Mouse (Mus musculus): ENCODE measurements around the gene Mup4. TPM values are rescaled to one million over a fixed set of nuclear protein-coding genes. Genes with fewer than 3 reads are reported as not detected.

Gene Mup4
- total RNA-seq (2023), result not detected

GRCm38 (mm10) chr4:59960610-59961009 lies at the start of gene Mup4:
Gene Mup4 (minus strand): TSS chr4:59960710.

GRCm38 (mm10) chr4:59963405-59964344 lies 3.2 kb upstream of the Mup4 start, which contains the start of gene Mup6:
Gene Mup6 (plus strand): TSS chr4:59964294.

GRCm38 (mm10) chr4:59914608-59915403 lies 45.7 kb downstream of the Mup4 start, which contains the start of gene Slc46a2:
Gene Slc46a2 (minus strand): TSS chr4:59915056.

Other genes with a start within 250 kb of the Mup4 start
- gene Inip, start 159.1 kb downstream of the Mup4 start, total RNA-seq (2023), result 10 to 100 TPM; 29.7 to 31.8 TPM
- 10 to 100 TPM; 38.0 to 48.5 TPM for gene Snx30, start 154.9 kb downstream of the Mup4 start, total RNA-seq (2023)
- gene Slc46a2, start 45.7 kb downstream of the Mup4 start, total RNA-seq (2023), result not detected
- gene Mup6, start 3.6 kb upstream of the Mup4 start, total RNA-seq (2023), result not detected
- not detected for gene Mup7, start 109.8 kb upstream of the Mup4 start, total RNA-seq (2023)
- not detected for gene Mup2, start 193.6 kb upstream of the Mup4 start, total RNA-seq (2023)